Mouse (Mus musculus) forelimb bud, embryonic 11.5 days (tissue): ENCODE measurements around the gene Nup35.

Source experiments
- DNase-seq: peaks from one replicate; pipeline ENCODE4 v3.0.0-alpha.2; 2012; ENCODE audit warnings: low read depth, low spot score

Nup35 gene

DNA sequence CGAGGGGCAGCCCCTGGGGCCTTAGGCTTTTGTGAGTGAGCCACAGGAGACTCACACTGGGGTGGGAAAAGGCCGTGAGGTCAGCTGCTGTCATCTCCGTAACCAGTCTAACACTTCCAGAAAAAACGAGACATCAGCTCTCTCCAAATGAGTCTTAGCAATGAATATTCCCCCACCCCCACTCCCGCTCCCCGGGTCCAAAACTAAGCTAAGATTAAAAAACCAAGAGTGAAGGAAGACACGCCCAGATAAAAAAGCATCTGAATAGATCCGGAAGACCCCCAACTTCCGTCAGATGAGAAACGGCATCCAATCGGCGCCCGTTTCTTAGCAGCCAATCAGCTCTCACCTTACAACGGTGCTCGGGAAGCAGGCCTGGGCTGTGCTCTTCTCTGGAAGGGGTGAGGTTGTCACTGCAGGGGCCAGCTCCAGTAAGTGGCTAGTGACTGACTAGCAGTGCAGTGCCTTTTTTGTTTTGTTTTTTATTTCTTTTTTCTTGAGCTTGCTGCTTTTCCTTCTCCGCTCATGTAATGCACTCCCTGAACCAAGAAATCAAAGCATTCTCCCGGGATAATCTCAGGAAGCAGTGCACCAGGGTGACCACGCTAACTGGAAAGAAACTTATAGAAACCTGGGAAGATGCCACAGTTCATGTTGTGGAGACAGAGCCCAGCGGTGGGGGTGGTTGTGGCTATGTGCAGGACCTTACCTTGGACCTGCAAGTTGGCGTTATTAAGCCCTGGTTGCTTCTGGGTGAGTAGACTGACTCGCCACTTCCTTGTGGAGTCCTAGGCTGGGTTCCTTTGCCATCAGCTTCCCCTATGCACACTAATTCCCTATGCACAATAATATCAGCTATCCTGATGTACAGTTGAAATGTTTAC, at the start of gene Nup35, which contains the start of gene Dusp19:
Gene Nup35, plus strand, starts transcription at position 383 of the 884 bp plus-strand sequence.
Gene Dusp19, plus strand, starts transcription at position 192 of the 884 bp plus-strand sequence.
- peak; percentile 87 for DNase-seq

DNA sequence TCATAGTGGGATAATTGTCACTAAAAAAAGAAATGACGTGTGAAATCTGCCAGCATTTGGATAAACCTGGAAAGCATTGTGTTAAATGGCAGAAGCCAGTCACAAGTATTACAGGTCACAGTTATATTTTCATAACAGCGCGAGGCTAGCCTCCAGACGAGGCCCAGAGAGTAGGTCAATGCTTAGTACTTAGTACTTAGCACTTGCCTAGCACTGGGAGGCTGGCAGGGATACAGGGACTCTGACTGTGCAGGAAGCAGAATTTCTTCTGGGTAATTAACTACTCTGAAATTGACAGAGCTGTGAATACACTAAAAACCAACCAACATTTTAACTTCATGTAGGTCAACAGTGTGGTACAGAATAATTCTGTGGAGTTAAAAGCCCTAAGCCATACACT, 49.6 kb upstream of the Nup35 start:
- no peak for DNase-seq

- DNase-seq, result no peak
Observed at GRCm38 (mm10) chr2:80570656-80571055, 46.4 kb upstream of the Nup35 start.

- DNase-seq, result no peak
Observed at GRCm38 (mm10) chr2:80577286-80577685, 39.8 kb upstream of the Nup35 start.

GRCm38 (mm10) chr2:80579253-80579891, 37.7 kb upstream of the Nup35 start:
- DNase-seq, result no peak

DNA sequence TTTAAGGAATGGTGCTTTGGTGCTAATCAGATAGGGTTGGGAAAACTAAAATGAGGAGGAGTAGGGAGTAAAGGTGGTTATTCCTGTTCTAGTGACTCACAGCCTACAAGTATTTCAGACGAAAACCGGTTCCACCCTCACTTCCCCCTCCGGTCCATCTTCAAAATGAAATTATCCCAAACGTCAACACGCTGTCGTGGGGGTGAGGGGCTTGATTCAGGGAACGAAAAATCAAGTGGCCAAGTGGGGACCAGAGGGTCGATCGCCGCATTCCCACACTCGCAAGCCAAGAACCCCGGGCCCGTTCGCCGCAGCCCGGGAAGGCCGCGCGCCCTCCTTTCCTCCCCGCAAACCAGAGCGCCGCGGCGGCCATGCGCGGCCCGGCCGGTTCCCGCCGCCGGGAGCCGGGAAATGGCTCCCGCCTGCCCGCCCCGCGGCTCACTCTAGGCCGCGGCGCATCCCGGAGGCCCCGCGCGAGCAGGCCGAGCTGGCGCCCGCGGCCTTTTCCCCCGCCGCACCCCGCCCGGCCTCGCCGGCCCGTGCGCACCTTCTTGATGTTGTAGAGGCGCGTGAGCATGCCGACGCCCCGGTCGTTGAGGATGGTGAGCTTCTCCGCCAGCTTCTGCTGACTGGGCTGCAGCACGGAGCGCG, 36.6 kb upstream of the Nup35 start:
- DNase-seq, result peak; percentile 30

DNA sequence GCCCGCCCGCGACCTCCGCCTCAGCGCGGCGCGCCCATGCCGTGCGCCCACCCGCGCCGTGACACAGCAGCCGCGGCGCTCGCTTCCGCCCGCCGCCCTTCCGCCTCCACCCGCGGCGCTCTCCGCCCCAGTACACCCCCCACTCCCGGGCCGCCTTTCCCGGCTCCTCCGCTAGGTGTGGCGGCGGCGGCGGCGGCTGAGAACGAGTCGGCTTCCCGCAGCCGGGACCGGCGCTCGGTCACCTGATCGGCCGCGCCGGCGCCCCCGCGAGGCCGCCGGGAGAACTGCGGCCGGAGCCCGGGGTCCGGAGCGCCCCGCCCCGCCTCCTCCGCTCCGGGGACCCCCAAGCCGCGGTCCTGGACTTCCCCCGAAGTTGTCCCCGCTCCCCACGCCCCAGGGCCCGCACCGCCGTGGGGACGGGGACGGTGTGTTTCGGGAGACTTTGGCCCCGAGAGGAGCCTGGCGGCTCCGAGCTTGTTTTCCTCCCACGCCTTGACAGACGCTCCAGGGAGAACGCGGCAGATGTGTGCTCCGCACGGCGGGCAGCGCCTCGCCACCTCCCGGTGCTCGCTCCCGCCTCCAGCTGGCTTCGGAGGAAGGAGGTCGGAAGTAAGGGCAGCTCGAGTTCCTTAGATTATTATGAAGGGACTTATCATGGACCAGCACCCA, 35.9 kb upstream of the Nup35 start, which contains the start of gene Nckap1:
Gene Nckap1, minus strand, starts transcription at position 338 of the 669 bp plus-strand sequence.
- peak; percentile 67 for DNase-seq

DNA sequence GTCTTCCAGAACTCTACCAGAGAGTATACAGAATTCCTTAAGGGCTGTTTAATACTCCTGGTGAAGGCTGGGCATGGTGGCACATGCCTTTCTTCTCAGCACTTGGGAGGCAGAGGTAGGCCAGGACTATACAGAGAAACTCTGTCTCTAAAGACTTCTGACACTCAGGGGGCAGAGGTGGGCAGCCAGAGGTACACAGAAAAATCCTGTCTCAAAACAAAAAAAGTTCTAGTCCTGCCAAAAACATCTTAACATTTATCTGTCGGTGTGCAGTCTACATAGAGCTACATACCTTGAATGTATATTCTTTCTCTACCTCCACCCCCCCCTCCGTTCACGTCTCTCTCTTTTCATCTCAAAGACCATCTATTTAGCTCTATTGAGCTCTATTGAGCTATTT, 34.7 kb upstream of the Nup35 start:
- DNase-seq, result no peak

- DNase-seq, result no peak
Observed at GRCm38 (mm10) chr2:80594215-80594918, 22.7 kb upstream of the Nup35 start.

GRCm38 (mm10) chr2:80596960-80597359, 20.1 kb upstream of the Nup35 start:
- no peak for DNase-seq

GRCm38 (mm10) chr2:80599850-80600249, 17.2 kb upstream of the Nup35 start:
- no peak for DNase-seq

DNA sequence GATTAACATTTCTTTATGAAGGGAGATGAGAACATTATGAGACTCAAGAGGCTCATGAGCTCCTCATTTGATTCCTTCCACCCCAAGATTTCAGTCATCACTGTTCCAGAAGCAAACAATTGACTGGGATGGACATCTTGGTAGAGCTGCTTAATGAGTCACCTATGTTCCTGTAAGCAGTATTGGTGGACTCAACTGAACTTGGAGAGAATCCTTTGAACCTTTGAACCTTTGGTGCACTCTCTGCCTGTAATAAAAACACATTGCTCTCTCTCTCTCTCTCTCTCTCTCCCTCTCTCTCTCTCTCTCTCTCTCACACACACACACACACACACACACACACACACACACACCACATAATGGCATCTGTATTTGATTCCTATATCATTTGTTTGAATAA, 16.4 kb upstream of the Nup35 start:
- DNase-seq, result no peak

GRCm38 (mm10) chr2:80602756-80603155, 14.3 kb upstream of the Nup35 start:
- no peak for DNase-seq

GRCm38 (mm10) chr2:80603771-80604426, 13.1 kb upstream of the Nup35 start:
- no peak for DNase-seq

- no peak for DNase-seq
Observed at GRCm38 (mm10) chr2:80612286-80612685, 4.8 kb upstream of the Nup35 start.

DNA sequence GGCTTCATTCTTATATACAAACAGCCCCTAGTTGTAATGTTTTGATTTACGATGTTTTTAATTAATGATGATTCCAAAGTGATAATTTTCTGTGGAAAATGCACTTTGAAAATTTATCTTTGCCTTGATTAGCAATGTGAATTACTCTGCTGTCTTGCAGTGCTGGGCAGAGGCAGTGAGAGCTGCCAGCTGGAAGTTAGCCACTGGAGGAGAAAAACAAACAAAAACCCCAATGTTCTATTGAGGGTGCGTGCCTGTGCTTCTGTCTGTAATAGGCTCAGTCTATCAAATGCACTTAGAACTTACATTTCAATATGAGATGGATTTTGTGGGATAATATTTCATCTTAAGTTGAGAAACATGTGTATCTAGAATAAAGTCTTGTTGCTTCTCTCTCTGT, 4.2 kb upstream of the Nup35 start:
- DNase-seq, result no peak

DNA sequence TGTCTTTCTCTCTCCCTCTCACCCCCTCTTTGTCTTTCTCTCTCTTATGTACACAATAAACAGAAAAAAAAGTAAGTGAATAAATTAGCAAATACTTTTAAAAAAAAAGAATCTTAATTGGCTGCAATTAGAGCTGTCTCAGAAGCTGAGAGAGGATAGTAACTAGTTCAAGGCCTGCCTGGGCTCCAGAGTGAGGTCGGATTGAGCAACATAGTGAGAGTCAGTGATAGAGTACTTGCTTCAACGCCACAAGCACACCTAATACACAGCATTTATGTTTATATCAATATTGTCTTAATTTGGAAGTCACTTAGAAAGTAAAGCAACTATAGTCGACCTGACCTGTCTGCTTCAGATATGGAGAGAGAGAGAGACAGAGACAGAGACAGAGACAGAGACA, 2.0 kb downstream of the Nup35 start:
- DNase-seq, result no peak

GRCm38 (mm10) chr2:80621921-80622320, 4.9 kb downstream of the Nup35 start:
- DNase-seq, result no peak

DNA sequence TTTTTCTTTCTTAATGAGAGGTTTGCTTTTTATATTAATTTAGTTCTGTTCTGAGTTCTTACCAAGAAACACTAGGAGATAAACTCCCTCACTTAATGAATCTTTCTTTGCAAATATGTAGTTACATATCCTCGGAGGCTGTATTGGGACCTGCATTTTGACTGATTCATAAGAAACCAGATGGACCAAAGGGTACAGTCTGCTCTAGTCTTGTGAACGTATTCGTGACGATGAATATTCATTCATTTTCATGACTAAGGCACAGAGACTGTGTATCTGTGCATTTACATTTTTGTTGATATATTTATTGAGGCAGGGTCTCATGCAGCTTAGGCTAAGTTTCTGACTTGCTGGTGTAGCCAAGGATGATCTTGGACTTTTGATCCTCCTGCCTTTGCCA, 7.5 kb downstream of the Nup35 start:
- DNase-seq, result no peak

DNA sequence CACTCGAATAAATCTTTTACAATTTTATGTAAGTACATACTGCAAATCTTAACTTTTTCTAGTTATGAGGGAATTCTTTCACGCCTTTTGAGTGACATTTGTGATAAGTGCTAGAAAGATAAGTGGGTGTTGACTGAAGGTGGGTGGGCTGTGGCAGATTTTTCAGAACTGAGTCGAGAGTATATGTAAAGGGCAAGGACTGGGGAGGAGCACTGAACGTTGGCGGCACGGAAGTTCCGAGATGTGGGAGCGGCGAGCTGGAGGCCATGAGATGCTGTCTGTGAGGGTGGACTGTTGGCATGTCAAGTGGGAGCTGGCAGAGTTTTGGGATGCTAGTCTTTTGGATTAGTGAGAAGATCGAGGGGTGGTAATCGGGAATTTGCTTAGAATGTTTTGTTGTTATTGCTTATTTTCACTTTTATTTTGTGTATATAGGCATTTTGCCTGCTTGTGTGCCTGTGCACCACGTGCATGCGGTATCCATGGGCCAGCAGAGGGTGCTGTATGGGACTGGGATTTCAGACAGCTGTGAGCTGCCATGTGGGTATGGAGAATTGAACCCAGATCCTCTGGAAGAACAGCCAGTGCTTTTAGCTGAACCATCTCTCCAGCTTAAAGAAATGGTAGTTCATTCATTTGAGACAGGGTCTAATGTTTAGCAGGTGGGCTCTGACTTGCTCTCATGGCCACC, 15.4 kb downstream of the Nup35 start:
- no peak for DNase-seq
